Mouse (Mus musculus): ENCODE results near the gene Gm20388.

GRCm38 (mm10) chr8:122775285-122776155, 2864.9 kb downstream of the Gm20388 start, which contains the start of gene Acsf3:
- TF ChIP-seq CTCF (IDR thresholded peaks at IDR 0.05; ENCODE audit: control insufficient read depth, insufficient read depth, low read length) (no peak), POLR2A (IDR thresholded peaks at IDR 0.05; ENCODE audit: borderline replicate concordance, control insufficient read depth, low read depth, low read length) (no peak)

Measured in bone marrow, adult 2 months (tissue).